Mouse (Mus musculus) thymus, postnatal 25 days (tissue): ENCODE data around the gene Bag6.
A peak's percentile ranks its signal among the peaks of the same experiment; 100 is the strongest.
"Not testable (repeated sequence)": the region's sequence is repeated elsewhere in the genome, so short reads cannot be mapped to it uniquely, and the experiment has no call there.

Experiments used
- DNase-seq: peaks from one replicate; pipeline ENCODE4 v3.0.0; 2022

Bag6 gene

GRCm38 (mm10) chr17:35115046-35116019, 19.6 kb upstream of the Bag6 start, which contains the start of gene Ly6g5b:
TSS of gene Ly6g5b (minus strand) at chr17:35115428.
- DNase-seq, result peak; percentile 72

- DNase-seq, result no peak
Observed at GRCm38 (mm10) chr17:35120745-35121142, 14.2 kb upstream of the Bag6 start.

GRCm38 (mm10) chr17:35121143-35121799, 13.7 kb upstream of the Bag6 start, which contains the start of gene Gpank1:
TSS of gene Gpank1 (plus strand) at chr17:35121455.
- DNase-seq, result peak; percentile 98

GRCm38 (mm10) chr17:35121871-35122303, 13.1 kb upstream of the Bag6 start, which contains the start of gene Csnk2b:
TSS of gene Csnk2b (minus strand) at chr17:35122053.
- peak; percentile 36 for DNase-seq

- DNase-seq, result not testable (repeated sequence)
Observed at GRCm38 (mm10) chr17:35123287-35123686, 11.7 kb upstream of the Bag6 start.

DNA sequence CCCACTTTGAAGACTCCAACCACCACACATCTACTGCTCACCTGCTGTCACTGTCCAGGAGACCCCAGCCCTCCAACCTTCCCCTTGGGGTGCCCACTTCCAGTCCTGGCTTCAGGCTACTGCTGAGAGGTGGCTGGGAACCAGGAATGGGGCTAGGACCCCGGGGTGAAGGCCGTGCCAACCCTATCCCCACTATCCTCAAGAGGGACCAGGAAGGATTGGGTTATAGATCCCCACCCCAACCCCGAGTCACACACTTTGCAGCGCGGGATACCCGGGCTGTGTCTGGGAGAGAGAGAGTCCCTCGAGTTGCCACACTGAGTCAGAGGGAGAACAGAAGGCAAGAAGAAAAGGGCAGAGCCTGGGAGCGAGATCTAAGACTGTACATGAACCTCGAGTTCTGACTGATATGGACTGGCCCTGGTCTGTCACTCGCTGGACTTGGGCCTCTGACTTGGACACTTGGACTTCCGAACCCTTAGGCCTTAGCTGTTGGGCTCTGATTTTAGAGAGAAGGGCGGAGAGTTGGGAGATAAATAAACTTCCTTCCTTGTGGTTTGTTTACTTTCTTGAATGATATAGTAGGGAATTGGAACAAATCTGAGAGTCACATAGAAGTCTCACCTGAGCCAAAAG, 10.6 kb upstream of the Bag6 start:
- DNase-seq, result not testable (repeated sequence)

DNA sequence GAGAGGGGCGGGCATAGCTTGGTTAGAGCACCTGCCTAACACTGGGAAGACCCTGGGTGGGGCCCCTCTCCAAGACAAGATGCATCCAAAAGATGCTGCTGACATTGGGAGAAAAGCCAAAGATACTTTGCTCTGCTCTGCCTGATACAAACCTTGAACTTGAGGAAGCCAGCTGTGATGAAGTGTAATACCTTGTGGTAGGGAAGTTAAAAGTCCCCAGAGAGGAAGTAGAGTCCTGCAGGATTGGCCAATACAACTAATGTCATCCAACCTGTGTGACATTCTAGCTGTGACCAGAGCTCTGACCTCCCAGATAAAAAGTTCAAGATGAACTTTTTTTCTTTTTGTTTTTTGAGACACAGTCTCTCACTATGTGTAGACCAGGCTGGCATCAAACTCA, 9.9 kb upstream of the Bag6 start:
- DNase-seq, result no peak

GRCm38 (mm10) chr17:35125578-35125977, 9.4 kb upstream of the Bag6 start:
- DNase-seq, result no peak

GRCm38 (mm10) chr17:35126206-35126611, 8.8 kb upstream of the Bag6 start, which contains the start of gene D17H6S53E:
TSS of gene D17H6S53E (plus strand) at chr17:35126373.
- DNase-seq, result peak; percentile 87

- no peak for DNase-seq
Observed at GRCm38 (mm10) chr17:35127017-35127416, 8.0 kb upstream of the Bag6 start.

DNA sequence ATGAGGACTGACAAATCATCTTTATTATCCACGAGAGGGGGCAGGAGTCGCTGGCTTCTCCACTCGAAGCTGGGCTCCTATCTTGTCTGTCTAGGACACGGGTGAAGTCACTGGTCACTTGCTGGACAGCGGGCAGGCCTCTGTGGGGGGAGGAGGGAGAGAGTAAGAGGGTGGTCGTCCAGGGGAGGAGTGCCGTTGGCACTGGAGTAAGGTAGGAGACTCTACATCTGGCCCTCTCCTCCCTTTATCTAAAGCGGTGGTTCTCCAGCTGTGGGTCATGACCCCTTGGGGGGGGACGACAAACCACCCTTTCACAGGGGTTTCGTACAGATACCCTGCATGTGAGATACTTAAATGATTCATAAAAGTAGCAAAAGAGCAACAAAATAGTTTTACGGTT, 6.0 kb upstream of the Bag6 start:
- DNase-seq, result no peak

GRCm38 (mm10) chr17:35131038-35131437, 3.9 kb upstream of the Bag6 start:
- DNase-seq, result no peak

DNA sequence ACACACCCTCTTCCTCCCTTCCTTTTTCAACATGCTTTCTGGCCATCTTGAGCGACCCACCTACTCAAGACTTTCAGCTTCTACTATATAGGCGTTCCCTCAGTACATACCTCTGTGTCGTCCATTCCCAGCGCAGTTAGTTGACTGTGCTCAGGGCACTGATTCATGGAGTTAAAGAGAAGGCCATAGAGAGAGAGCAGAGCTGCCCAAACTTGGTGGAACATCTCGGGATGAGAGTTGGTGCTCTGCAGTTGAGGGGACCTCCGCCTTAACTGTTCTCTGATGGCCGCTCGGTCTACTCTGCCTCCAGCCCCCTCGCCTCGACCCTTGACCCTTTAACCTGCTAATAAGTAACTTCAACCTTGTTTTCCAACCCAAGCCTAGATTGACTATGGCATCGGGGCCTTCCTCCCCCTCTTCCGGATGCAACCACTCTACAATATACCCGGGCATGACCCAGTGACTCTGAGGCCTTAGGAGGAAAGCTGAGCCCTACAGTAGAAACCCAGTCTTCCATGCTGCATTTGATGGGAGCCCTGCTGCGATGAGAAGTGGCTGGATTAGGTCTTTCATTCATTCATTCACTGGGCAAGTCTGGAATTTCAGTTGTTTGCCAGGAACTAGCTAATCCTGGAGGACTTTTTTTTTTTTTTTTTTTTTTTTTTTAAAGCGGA, 3.3 kb upstream of the Bag6 start, which contains the start of gene Apom:
Apom (minus strand) TSS at position 551 of the 674 bp plus-strand sequence.
- no peak for DNase-seq

GRCm38 (mm10) chr17:35132174-35132560, 2.8 kb upstream of the Bag6 start:
- DNase-seq, result no peak

DNA sequence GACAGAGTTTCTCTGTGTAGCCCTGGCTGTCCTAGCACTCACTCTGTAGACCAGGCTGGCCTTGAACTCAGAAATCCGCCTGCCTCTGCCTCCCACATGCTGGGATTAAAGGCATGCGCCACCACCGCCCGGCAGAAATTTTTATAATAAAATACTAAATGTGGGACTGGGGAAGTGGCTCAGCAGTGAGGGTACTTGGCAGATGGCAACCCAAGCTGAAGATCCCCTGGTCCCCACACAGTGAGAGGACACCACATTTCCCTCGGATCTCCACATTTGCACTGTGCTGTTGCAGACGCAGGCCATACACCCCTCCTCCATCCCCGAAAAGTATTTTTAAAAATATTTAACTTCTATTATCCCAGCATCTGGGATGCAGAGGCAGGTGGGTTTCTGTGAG, 1.5 kb upstream of the Bag6 start:
- DNase-seq, result no peak

- no peak for DNase-seq
Observed at GRCm38 (mm10) chr17:35135591-35136320, 778 bp downstream of the Bag6 start.

- no peak for DNase-seq
Observed at GRCm38 (mm10) chr17:35139269-35139668, 4.3 kb downstream of the Bag6 start.

DNA sequence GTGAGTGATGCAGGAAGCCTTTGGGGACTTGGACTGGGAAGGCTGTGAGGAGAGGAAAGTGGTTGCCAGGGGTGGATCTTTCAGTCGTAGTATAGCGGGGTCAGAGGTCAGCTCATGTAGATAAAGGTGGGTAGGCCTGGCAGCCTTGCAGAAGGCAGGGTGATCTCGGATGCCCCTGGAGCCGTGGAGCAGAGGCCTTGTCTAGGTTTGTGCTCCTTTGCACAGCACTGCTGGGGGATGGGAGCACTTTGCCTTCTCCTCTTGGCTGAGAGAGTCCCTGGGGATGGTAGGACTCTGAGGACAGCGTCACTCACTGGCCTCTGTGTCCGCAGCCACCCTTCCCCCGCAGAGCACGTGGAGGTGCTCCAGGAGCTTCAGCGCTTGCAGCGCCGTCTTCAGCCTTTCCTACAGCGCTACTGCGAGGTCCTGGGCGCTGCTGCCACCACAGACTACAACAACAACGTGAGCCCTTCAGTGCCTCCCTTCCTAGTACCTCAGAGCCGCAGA, 5.6 kb downstream of the Bag6 start:
- DNase-seq, result no peak

DNA sequence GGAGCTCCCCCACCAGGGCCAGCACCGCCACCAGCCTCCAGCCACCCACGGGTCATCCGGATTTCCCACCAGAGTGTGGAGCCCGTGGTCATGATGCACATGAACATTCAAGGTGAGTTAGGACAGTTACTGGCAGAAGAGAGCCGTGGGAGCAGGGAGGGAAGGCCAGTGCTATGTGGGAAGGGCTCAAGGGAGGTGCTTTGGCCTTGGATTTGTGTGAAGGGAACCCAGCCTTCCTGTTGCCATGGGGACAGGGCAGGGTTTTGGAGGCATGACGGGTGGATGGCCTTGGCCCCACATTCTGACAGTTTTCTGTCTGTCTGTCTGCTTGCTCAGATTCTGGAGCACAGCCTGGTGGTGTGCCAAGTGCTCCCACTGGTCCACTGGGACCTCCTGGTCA, 7.0 kb downstream of the Bag6 start:
- no peak for DNase-seq

- DNase-seq, result no peak
Observed at GRCm38 (mm10) chr17:35146139-35146538, 11.2 kb downstream of the Bag6 start.

DNA sequence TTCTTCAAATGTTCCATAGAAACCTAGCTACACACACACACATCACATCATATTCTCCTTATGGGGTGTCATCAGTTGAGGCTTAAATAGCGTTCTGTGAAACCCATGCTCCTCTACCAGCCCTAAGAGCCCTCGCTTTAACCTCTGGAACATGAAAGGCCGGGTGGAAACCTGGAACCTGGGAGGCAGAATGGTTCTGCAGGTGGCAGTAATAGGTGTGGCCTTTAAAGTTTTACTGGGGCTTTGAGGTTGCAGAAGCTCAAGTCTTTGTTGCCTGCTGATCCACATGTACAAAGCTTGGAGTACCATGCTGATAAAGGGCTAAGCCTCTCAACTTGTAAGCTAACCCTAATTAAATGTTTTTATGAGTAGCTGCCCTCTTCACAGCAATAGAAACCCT, 12.4 kb downstream of the Bag6 start:
- DNase-seq, result no peak
